Mouse (Mus musculus) mouse trophoblast stem cell (cell line): ENCODE results near the gene H1fx.
"Not testable (repeated sequence)": the region's sequence is repeated elsewhere in the genome, so short reads cannot be mapped to it uniquely, and the experiment has no call there.

Source experiments
- in situ Hi-C, 2 experiments: fragments of 300-500 bp; cut with MseI, MboI; formaldehyde crosslinking; loops; 2 replicates in 1 of 2; 3 replicates in 1 of 2; pipeline ENCODE4 v1.15.1; 2025

The H1fx gene

GRCm38 (mm10) chr6:87981030-87981485 is 379 bp downstream of the H1fx start:
- in situ Hi-C loops = no loop called here

DNA sequence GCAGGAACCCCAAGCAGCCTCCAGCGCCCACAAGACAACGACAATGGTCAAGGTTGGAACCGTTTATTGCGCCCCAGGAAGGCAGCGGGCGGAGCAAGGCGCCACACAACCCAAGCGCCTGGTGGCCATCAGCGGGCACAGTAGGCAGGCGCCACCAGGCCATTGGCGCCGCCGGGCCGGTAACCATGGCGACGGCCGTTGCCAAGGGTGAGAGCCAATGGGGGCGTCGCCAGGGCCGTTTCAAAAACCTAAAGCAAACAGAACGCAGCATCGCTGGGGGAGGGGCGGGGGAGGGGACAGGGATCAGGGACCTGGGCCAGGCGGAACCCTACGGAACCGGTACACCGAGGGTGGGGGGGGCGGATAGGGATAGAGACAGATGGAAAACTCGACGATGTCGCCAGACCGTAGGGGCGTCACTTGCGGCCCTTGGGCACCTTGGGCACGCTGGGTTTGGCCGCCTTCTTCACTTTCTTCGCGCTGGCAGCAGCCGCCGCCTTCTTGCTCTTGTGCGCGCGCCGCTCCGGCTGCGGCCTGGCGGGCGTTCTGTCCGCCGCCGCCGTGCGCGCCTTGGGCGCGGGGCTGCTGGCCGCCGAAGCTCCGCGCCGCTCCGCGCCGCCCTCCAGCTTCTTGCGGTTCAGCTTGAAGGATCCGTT is 935 bp downstream of the H1fx start:
- in situ Hi-C loops = no loop called here

DNA sequence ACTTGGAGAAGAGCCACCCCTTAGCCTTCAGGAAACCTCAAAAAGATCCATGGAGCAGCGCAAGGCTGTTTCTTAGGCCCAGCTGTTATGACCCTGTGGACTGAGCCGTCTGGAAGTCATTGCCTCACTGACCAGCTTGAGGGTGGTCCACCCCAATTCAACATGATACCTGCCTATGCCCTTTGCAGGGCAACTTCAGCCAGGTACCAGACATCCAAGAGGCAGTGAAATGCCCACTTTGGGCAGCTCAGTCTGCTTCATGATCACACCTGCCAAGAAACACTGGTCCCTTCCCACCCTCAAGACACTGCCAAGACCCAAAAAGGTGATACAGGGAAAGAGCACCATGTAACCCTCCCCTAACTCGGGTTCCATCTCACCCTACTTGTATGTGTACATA is 1.7 kb downstream of the H1fx start:
- in situ Hi-C loops = no loop called here

GRCm38 (mm10) chr6:87970041-87970440 is 11.4 kb downstream of the H1fx start:
- in situ Hi-C loops = no loop called here

DNA sequence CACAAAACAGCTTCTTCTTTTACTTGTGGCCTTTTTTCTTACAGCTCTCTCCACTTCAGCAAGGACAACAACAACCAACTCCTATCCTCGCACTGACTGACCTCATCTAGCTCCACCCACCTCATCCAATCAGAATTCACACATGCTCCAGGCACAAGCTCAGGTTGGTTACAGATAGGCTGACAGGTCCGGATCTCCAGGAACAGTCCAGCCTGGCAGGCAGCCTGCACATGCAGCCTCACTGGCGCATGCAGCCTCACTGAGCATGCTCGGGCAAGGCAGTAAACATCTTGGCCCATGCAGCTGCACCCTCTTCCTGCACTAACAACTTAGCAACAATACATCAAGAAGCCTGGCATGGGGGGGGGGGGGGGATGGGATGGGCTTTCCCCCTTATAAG is 19.0 kb downstream of the H1fx start:
- in situ Hi-C loops = not testable (repeated sequence)

DNA sequence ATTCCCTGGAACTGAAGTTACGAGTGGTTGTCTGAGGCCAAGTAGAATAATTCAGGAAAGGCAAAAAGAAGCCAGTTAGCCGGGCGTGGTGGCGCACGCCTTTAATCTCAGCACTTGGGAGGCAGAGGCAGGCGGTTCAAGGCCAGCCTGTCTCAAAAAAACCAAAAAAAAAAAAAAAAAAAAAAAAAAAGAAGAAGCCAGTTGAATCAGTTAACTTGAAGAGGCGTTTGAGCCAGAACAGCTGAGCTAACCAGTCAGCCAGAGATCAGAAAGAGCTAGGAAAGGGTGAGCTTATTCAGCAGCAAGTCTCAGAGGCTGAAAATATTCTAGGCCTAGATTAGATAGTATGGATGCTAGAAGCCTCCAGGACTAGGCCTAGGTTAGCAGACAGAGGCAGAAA is 39.3 kb downstream of the H1fx start:
- in situ Hi-C loops = no loop called here

DNA sequence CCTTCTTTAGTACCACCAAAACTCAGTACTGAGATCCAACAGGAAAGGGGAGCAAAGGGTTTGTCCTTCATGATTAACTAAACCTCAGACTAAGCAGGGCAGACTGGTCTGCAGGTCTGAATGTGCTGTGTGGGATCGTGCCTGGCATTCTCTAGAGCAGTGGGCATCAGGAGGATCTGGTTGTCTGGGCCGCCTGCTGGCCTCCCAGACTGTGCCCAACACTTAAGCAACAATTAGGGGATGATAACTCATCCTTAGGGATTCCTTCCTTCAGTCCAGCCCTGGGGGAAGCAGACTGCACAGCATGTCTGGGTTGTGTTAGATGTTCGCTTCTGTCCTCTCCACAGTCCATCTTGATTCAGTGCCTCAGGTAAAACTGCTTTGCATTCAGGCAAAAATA is 42.5 kb downstream of the H1fx start:
- in situ Hi-C loops = no loop called here

DNA sequence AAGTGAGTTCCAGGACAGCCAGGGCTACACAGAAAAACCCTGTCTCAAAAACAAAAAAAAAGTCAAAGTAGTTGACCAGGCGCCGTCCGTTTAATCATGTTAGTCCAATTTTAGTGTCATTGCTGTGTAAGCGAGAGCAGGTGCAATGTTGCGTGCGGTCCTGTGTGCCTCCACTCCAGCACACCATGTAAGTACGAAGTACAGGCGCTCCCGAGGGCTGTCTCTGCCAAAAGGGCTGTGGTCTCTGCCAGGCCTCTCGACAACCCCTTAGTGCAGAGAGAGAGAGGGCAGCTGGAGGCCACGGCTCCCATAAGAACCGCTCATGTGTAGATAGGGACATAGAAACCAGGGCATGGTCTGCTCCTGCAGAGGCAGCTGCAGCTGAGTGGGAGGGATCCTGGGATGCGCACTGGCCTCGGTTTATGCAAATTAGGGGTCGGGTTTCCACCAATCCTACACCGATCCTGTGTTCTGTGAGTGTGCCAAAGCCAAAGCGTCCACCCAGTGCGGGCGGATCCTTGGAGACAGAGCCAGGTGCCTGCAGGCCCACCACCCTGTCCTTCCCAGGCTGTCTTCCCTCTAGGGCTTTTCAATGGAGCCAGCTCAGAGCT is 44.2 kb downstream of the H1fx start:
- in situ Hi-C loops = no loop called here

GRCm38 (mm10) chr6:87935037-87935436 is 46.4 kb downstream of the H1fx start:
- in situ Hi-C loops = no loop called here
